Mouse (Mus musculus) kidney, embryonic 16.5 days (tissue): ENCODE results near the gene Setdb2. TPM values are rescaled to one million over a fixed set of nuclear protein-coding genes. Genes with fewer than 3 reads are reported as not detected.

Source experiments
- ATAC-seq: fragments of 200-750 bp; cut with Nextera tagmentation; 2 replicates; pipeline ENCODE4 v1.8.0; 2017; ENCODE audit warnings: moderate TSS enrichment; ENCODE audit not compliant: low FRiP score, low TSS enrichment
- H3K27ac ChIP-seq: fragments of 300-500 bp; sonication (generic); 2 replicates; pipeline ENCODE4 v1.5.1; 2014; ENCODE audit warnings: low read length
- H3K27me3 ChIP-seq: fragments of 300-500 bp; sonication (generic); 2 replicates; pipeline ENCODE4 v1.6.1; 2014; ENCODE audit warnings: low read length, control low read depth, mixed read lengths; ENCODE audit not compliant: insufficient read depth
- H3K36me3 ChIP-seq: fragments of 300-500 bp; sonication (generic); 2 replicates; pipeline ENCODE4 v1.6.1; 2014; ENCODE audit warnings: low read length, control low read depth, mixed read lengths; ENCODE audit not compliant: insufficient read depth
- H3K4me1 ChIP-seq: fragments of 300-500 bp; sonication (generic); 2 replicates; pipeline ENCODE4 v1.6.1; 2014; ENCODE audit warnings: low read length, control low read depth, mixed read lengths; ENCODE audit not compliant: insufficient read depth
- H3K4me2 ChIP-seq: fragments of 300-500 bp; sonication (generic); replicated peaks from 2 replicates; pipeline ENCODE4 v1.6.1; 2014; ENCODE audit warnings: low read depth, low read length
- H3K4me3 ChIP-seq: fragments of 300-500 bp; sonication (generic); 2 replicates; pipeline ENCODE4 v1.5.1; 2014; ENCODE audit warnings: mild to moderate bottlenecking, low read length
- H3K9ac ChIP-seq: fragments of 300-500 bp; sonication (generic); replicated peaks from 2 replicates; pipeline ENCODE4 v1.6.1; 2014; ENCODE audit warnings: low read length
- H3K9me3 ChIP-seq: fragments of 300-500 bp; sonication (generic); 2 replicates; pipeline ENCODE4 v1.6.1; 2016; ENCODE audit warnings: low read length, control low read depth
- WGBS: fragments of 180-500 bp; shearing (Covaris S2); extraction: QIAGEN DNeasy Blood & Tissue Kit; methylation state at CpG from one replicate; pipeline ENCODE4 v1.1.7; 2014; 5-methylcytosine and 5-hydroxymethylcytosine counted together
- polyA plus RNA-seq: library from polyadenylated mRNA; unstranded; fragments of >200 nt; fragmentation: Nextera tagmentation; extraction: Ambion mirVana; gene quantifications from 2 replicates; pipeline ENCODE4 v1.2.1, GENCODE M21; 2015

Gene Setdb2
- polyA plus RNA-seq, result 10.2 and 10.7 TPM in 2 replicates

- peak; percentile 99 for ATAC-seq
- Histone ChIP-seq H3K4me1 (peaks cover 12% of the 10 kb centered on the region; the same call in 1 of the 2 replicates), H3K36me3 (no peaks in the 10 kb centered on the region), H3K27me3 (no peaks in the 10 kb centered on the region), H3K9me3 (no peaks in the 10 kb centered on the region), H3K4me3 (peak within 1 kb of the TSS; percentile 94), H3K9ac (peak within 1 kb of the TSS; percentile 95), H3K27ac (peak within 1 kb of the TSS; percentile 95), H3K4me2 (peak within 1 kb of the TSS; percentile 85)
- WGBS, result under 1% methylated on average over 66 of the region's 66 CpGs
These were observed at the start of gene Setdb2, which contains the start of gene Cab39l for GRCm38 (mm10) chr14:59440558-59441471. Setdb2 (minus strand) TSS chr14:59440884. Cab39l (plus strand) TSS chr14:59440972.

- H3K9me3 ChIP-seq, result no peaks in the 10 kb centered on the region
- no peak for ATAC-seq
- WGBS, result 91% methylated on average over 4 of the region's 4 CpGs
- H3K4me1 ChIP-seq, result no peaks in the 10 kb centered on the region
- H3K36me3 ChIP-seq, result no peaks in the 10 kb centered on the region
- no peak overlapping the region for H3K27ac ChIP-seq
- no peak overlapping the region for H3K4me3 ChIP-seq
- H3K4me2 ChIP-seq, result no peak overlapping the region
- H3K27me3 ChIP-seq, result no peaks in the 10 kb centered on the region
- no peak overlapping the region for H3K9ac ChIP-seq
These were observed 44.6 kb upstream of the Setdb2 start for GRCm38 (mm10) chr14:59485247-59485810.

- Histone ChIP-seq H3K9me3 (no peaks in the 10 kb centered on the region), H3K4me3 (no peak overlapping the region), H3K27ac (peak overlapping the region; percentile 76; the same call in 1 of the 2 replicates), H3K9ac (no peak overlapping the region), H3K4me1 (peaks cover 12% of the 10 kb centered on the region; the same call in 1 of the 2 replicates), H3K27me3 (no peaks in the 10 kb centered on the region), H3K4me2 (peak overlapping the region; percentile 20; the same call in 1 of the 2 replicates), H3K36me3 (no peaks in the 10 kb centered on the region)
- peak; percentile 63; the same call in 1 of the 2 replicates for ATAC-seq
- WGBS, result 36% methylated on average over 6 of the region's 6 CpGs
These were observed 38.0 kb upstream of the Setdb2 start for GRCm38 (mm10) chr14:59478699-59479098.

GRCm38 (mm10) chr14:59470781-59471180, 30.1 kb upstream of the Setdb2 start:
- no peaks in the 10 kb centered on the region for H3K4me1 ChIP-seq
- no peaks in the 10 kb centered on the region for H3K36me3 ChIP-seq
- no peak overlapping the region for H3K27ac ChIP-seq
- 86% methylated on average over 1 of the region's 1 CpGs for WGBS
- no peak overlapping the region for H3K9ac ChIP-seq
- no peaks in the 10 kb centered on the region for H3K27me3 ChIP-seq
- no peak overlapping the region for H3K4me2 ChIP-seq
- H3K4me3 ChIP-seq, result no peak overlapping the region
- H3K9me3 ChIP-seq, result no peaks in the 10 kb centered on the region
- no peak for ATAC-seq

GRCm38 (mm10) chr14:59467798-59468197, 27.1 kb upstream of the Setdb2 start:
- Histone ChIP-seq H3K27ac (no peak overlapping the region), H3K9ac (no peak overlapping the region), H3K27me3 (no peaks in the 10 kb centered on the region), H3K4me3 (no peak overlapping the region), H3K4me2 (no peak overlapping the region), H3K36me3 (no peaks in the 10 kb centered on the region), H3K4me1 (no peaks in the 10 kb centered on the region), H3K9me3 (no peaks in the 10 kb centered on the region)
- no peak for ATAC-seq
- 79% methylated on average over 1 of the region's 1 CpGs for WGBS

DNA sequence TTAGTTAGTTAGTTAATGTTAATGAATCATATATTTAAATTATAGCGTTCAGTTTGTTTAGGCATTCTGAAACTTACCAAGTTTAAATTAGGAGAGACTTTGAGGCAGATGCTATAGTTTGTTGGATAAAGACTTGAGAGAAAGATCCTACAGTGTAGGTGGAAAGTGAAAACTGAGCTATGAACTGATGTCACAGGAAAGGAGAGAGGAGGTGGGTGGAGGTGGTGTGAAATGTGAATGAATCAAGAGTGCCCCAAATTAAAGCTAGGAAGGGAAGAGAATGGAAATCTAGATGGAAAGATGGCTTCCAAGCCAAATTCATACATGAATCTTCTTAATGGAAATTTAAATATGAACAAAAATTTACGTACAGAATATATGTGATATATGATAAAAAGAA, 25.8 kb upstream of the Setdb2 start:
- Histone ChIP-seq H3K36me3 (0 out of 2 replicates have a peak, but pooled peaks cover 4% of the 10 kb centered on the region), H3K4me2 (no peak overlapping the region), H3K4me3 (no peak overlapping the region), H3K27ac (no peak overlapping the region), H3K9me3 (no peaks in the 10 kb centered on the region), H3K27me3 (no peaks in the 10 kb centered on the region), H3K9ac (no peak overlapping the region), H3K4me1 (no peaks in the 10 kb centered on the region)
- ATAC-seq, result no peak
- 93% methylated on average over 2 of the region's 2 CpGs for WGBS

DNA sequence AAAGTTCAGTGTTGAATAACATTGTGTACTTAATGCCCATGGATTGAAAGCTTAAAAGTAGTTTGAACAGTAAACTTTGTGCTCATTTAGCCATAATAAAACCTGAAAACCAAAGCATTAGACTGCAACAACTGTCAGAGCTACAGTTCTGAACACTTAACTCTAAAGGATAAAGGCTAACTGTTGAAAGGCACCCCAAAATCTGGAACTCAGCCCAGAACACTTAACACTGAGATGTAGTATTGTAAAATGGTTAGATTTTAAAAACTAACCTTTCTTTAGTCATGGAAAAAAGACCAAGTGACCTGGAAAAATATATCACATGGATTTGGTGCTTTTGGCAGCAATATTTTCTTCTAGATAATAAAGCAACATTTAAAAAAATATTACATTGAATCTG, 7.3 kb upstream of the Setdb2 start:
- peaks cover 7% of the 10 kb centered on the region; the same call in 1 of the 2 replicates for H3K9me3 ChIP-seq
- H3K4me1 ChIP-seq, result no peaks in the 10 kb centered on the region
- ATAC-seq, result no peak
- no peak overlapping the region for H3K4me3 ChIP-seq
- no peak overlapping the region for H3K9ac ChIP-seq
- H3K36me3 ChIP-seq, result no peaks in the 10 kb centered on the region
- H3K4me2 ChIP-seq, result no peak overlapping the region
- H3K27me3 ChIP-seq, result no peaks in the 10 kb centered on the region
- no peak overlapping the region for H3K27ac ChIP-seq

GRCm38 (mm10) chr14:59445421-59445820, 4.7 kb upstream of the Setdb2 start:
- ATAC-seq, result no peak
- H3K4me2 ChIP-seq, result no peak overlapping the region
- 74% methylated on average over 1 of the region's 1 CpGs for WGBS

GRCm38 (mm10) chr14:59441472-59441805, 755 bp upstream of the Setdb2 start:
- H3K27ac ChIP-seq, result peak overlapping the region; percentile 95

More at GRCm38 (mm10) chr14:59445421-59445820, 4.7 kb upstream of the Setdb2 start:
- H3K27me3 ChIP-seq, result no peaks in the 10 kb centered on the region
- no peak overlapping the region for H3K27ac ChIP-seq
- peaks cover 7% of the 10 kb centered on the region; the same call in 1 of the 2 replicates for H3K9me3 ChIP-seq
- no peak overlapping the region for H3K9ac ChIP-seq
- H3K4me3 ChIP-seq, result no peak overlapping the region
- H3K4me1 ChIP-seq, result peaks cover 3% of the 10 kb centered on the region; the same call in 1 of the 2 replicates
- no peaks in the 10 kb centered on the region for H3K36me3 ChIP-seq

More at GRCm38 (mm10) chr14:59441472-59441805, 755 bp upstream of the Setdb2 start:
- Histone ChIP-seq H3K4me3 (peak overlapping the region; percentile 94), H3K27me3 (no peaks in the 10 kb centered on the region), H3K4me1 (peaks cover 12% of the 10 kb centered on the region; the same call in 1 of the 2 replicates), H3K36me3 (no peaks in the 10 kb centered on the region), H3K4me2 (peak overlapping the region; percentile 85), H3K9me3 (no peaks in the 10 kb centered on the region), H3K9ac (peak overlapping the region; percentile 95)
- ATAC-seq, result 0 out of 2 replicates have a peak, but pooled peaks have one; percentile 1
- WGBS, result 8% methylated on average over 6 of the region's 6 CpGs
